Mouse (Mus musculus): ENCODE measurements around the gene Fam155a. TPM values are rescaled to one million over a fixed set of nuclear protein-coding genes. Genes with fewer than 3 reads are reported as not detected.

The Fam155a gene
- total and polyA plus RNA-seq, 3 experiments: not detected

- DNase-seq (ENCODE audit: extremely low read depth): no peak
- TF ChIP-seq BHLHE40 (IDR thresholded peaks at IDR 0.05; ENCODE audit: low read depth, low read length) (no peak), PAX5 (IDR thresholded peaks at IDR 0.05; ENCODE audit: low read length) (no peak), JUN (IDR thresholded peaks at IDR 0.05; ENCODE audit: insufficient read depth, low read depth, low read length) (no peak), RCOR1 (conservative IDR thresholded peaks at IDR 0.05; ENCODE audit: low read depth, low read length) (no peak)
- dilution Hi-C loops (cut with MboI; ENCODE audit: extremely low pct_ligation_motif_present, extremely low pct_unique_long_range_greater_than_20kb, low sequenced_read_pairs): no loop called here
- in situ Hi-C loops (cut with MboI; ENCODE audit: low pct_ligation_motif_present, low pct_unique_long_range_greater_than_20kb, low sequenced_read_pairs): no loop called here
- Histone ChIP-seq H3K4me3 (replicated peaks in 1 of 3; ENCODE audit: low read depth in 2 of 3, low read length in 2 of 3, poor library complexity in 1 of 3) (no peak overlapping the region), H3K79me2 (replicated peaks; ENCODE audit: control insufficient read depth, extremely low read depth, insufficient read depth, poor library complexity, severe bottlenecking) (no peaks in the 10 kb centered on the region), H3K36me3 (replicated peaks in 1 of 2; ENCODE audit: control insufficient read depth in 1 of 2, insufficient read depth in 1 of 2, low read length in 1 of 2) (no peaks in the 10 kb centered on the region), H3K9ac (ENCODE audit: insufficient read depth, low read depth) (no peak overlapping the region), H3K4me1 (ENCODE audit: control insufficient read depth in 1 of 2, insufficient read depth in 2 of 2) (no peaks in the 10 kb centered on the region), H3K27me3 (replicated peaks) (no peaks in the 10 kb centered on the region), H3K9me3 (replicated peaks; ENCODE audit: low read length) (peaks cover 27% of the 10 kb centered on the region), H3K27ac (ENCODE audit: insufficient read depth, low read depth) (no peak overlapping the region), H3K4me2 (ENCODE audit: insufficient read depth, low read depth, poor library complexity, severe bottlenecking) (no peak overlapping the region)
These were observed 135.7 kb downstream of the Fam155a start for GRCm38 (mm10) chr8:9635240-9635639.

- in situ Hi-C loops (cut with MboI; ENCODE audit: low pct_ligation_motif_present, low pct_unique_long_range_greater_than_20kb, low sequenced_read_pairs) (no loop called here), dilution Hi-C loops (cut with MboI; ENCODE audit: extremely low pct_ligation_motif_present, extremely low pct_unique_long_range_greater_than_20kb, low sequenced_read_pairs) (no loop called here)
- no peak for DNase-seq (ENCODE audit: extremely low read depth)
- peaks cover 61% of the 10 kb centered on the region for H3K9me3 ChIP-seq (replicated peaks; ENCODE audit: low read length)
- H3K27me3 ChIP-seq (replicated peaks): no peaks in the 10 kb centered on the region
- no peaks in the 10 kb centered on the region for H3K4me1 ChIP-seq (ENCODE audit: control insufficient read depth in 1 of 2, insufficient read depth in 2 of 2)
- H3K4me3 ChIP-seq (replicated peaks in 1 of 3; ENCODE audit: low read depth in 2 of 3, low read length in 2 of 3, poor library complexity in 1 of 3): no peak overlapping the region
- H3K9ac ChIP-seq (ENCODE audit: insufficient read depth, low read depth): no peak overlapping the region
- no peak overlapping the region for H3K4me2 ChIP-seq (ENCODE audit: insufficient read depth, low read depth, poor library complexity, severe bottlenecking)
- TF ChIP-seq JUND (conservative IDR thresholded peaks at IDR 0.05; ENCODE audit: low read depth, low read length): no peak
- no peak for TF ChIP-seq EP300 (IDR thresholded peaks at IDR 0.05; ENCODE audit: low read length)
- no peak for TF ChIP-seq PAX5 (IDR thresholded peaks at IDR 0.05; ENCODE audit: low read length)
- H3K36me3 ChIP-seq (replicated peaks in 1 of 2; ENCODE audit: control insufficient read depth in 1 of 2, insufficient read depth in 1 of 2, low read length in 1 of 2): no peaks in the 10 kb centered on the region
- H3K79me2 ChIP-seq (replicated peaks; ENCODE audit: control insufficient read depth, extremely low read depth, insufficient read depth, poor library complexity, severe bottlenecking): no peaks in the 10 kb centered on the region
- H3K27ac ChIP-seq (ENCODE audit: insufficient read depth, low read depth): no peak overlapping the region
These were observed 163.8 kb downstream of the Fam155a start for GRCm38 (mm10) chr8:9607086-9607701.

- dilution Hi-C loops (cut with MboI; ENCODE audit: extremely low pct_ligation_motif_present, extremely low pct_unique_long_range_greater_than_20kb, low sequenced_read_pairs) (no loop called here), in situ Hi-C loops (cut with MboI; ENCODE audit: low pct_ligation_motif_present, low pct_unique_long_range_greater_than_20kb, low sequenced_read_pairs) (no loop called here)
- Histone ChIP-seq H3K79me2 (replicated peaks; ENCODE audit: control insufficient read depth, extremely low read depth, insufficient read depth, poor library complexity, severe bottlenecking) (no peaks in the 10 kb centered on the region), H3K4me1 (ENCODE audit: control insufficient read depth in 1 of 2, insufficient read depth in 2 of 2) (no peaks in the 10 kb centered on the region), H3K27ac (ENCODE audit: insufficient read depth, low read depth) (no peak overlapping the region), H3K4me2 (ENCODE audit: insufficient read depth, low read depth, poor library complexity, severe bottlenecking) (no peak overlapping the region), H3K4me3 (replicated peaks in 1 of 3; ENCODE audit: low read depth in 2 of 3, low read length in 2 of 3, poor library complexity in 1 of 3) (no peak overlapping the region), H3K36me3 (replicated peaks in 1 of 2; ENCODE audit: control insufficient read depth in 1 of 2, insufficient read depth in 1 of 2, low read length in 1 of 2) (no peaks in the 10 kb centered on the region), H3K9me3 (replicated peaks; ENCODE audit: low read length) (peaks cover 28% of the 10 kb centered on the region), H3K27me3 (replicated peaks) (no peaks in the 10 kb centered on the region), H3K9ac (ENCODE audit: insufficient read depth, low read depth) (no peak overlapping the region)
- DNase-seq (ENCODE audit: extremely low read depth): no peak
- TF ChIP-seq BHLHE40 (IDR thresholded peaks at IDR 0.05; ENCODE audit: low read depth, low read length) (no peak), E2F4 (IDR thresholded peaks at IDR 0.05; ENCODE audit: insufficient replicate concordance, low read depth, low read length) (no peak), KAT2A (IDR thresholded peaks at IDR 0.05; ENCODE audit: insufficient replicate concordance, low read length) (no peak)
These were observed 175.0 kb downstream of the Fam155a start for GRCm38 (mm10) chr8:9596003-9596402.
